Mouse (Mus musculus) midbrain, embryonic 13.5 days (tissue): ENCODE results near the gene Ube4b. TPM values are rescaled to one million over a fixed set of nuclear protein-coding genes. Genes with fewer than 3 reads are reported as not detected.
A peak's percentile ranks its signal among the peaks of the same experiment; 100 is the strongest.
"Not testable (repeated sequence)": the region's sequence is repeated elsewhere in the genome, so short reads cannot be mapped to it uniquely, and the experiment has no call there.

Experiments used
- ATAC-seq: fragments of 200-750 bp; cut with Nextera tagmentation; 2 replicates; pipeline ENCODE4 v1.8.0; 2017; ENCODE audit warnings: mild to moderate bottlenecking, moderate TSS enrichment, moderate library complexity
- H3K27ac ChIP-seq: fragments of 300-500 bp; sonication (generic); 2 replicates; pipeline ENCODE4 v1.5.1; 2015; ENCODE audit warnings: inconsistent platforms, mild to moderate bottlenecking, moderate library complexity
- H3K27me3 ChIP-seq: fragments of 300-500 bp; sonication (generic); 2 replicates; pipeline ENCODE4 v1.6.1; 2015; ENCODE audit warnings: mild to moderate bottlenecking, inconsistent platforms
- H3K36me3 ChIP-seq: fragments of 300-500 bp; sonication (generic); 2 replicates; pipeline ENCODE4 v1.6.1; 2015; ENCODE audit warnings: mild to moderate bottlenecking, inconsistent platforms
- H3K4me1 ChIP-seq: fragments of 300-500 bp; sonication (generic); replicated peaks from 2 replicates; pipeline ENCODE4 v1.6.1; 2015; ENCODE audit warnings: inconsistent platforms
- H3K4me2 ChIP-seq: fragments of 300-500 bp; sonication (generic); replicated peaks from 2 replicates; pipeline ENCODE4 v1.6.1; 2015; ENCODE audit warnings: moderate library complexity, mild to moderate bottlenecking, inconsistent platforms
- H3K4me3 ChIP-seq: fragments of 300-500 bp; sonication (generic); replicated peaks from 2 replicates; pipeline ENCODE4 v1.5.1; 2015; ENCODE audit warnings: mild to moderate bottlenecking, inconsistent platforms
- H3K9ac ChIP-seq: fragments of 300-500 bp; sonication (generic); replicated peaks from 2 replicates; pipeline ENCODE4 v1.6.1; 2015; ENCODE audit warnings: mild to moderate bottlenecking, inconsistent platforms
- H3K9me3 ChIP-seq: fragments of 300-500 bp; sonication (generic); 2 replicates; pipeline ENCODE4 v1.6.1; 2016; ENCODE audit warnings: mild to moderate bottlenecking, inconsistent platforms
- WGBS: fragments of 180-500 bp; shearing (Covaris S2); methylation state at CpG from one replicate; pipeline ENCODE4 v1.1.7; 2015; 5-methylcytosine and 5-hydroxymethylcytosine counted together
- polyA plus RNA-seq: library from polyadenylated mRNA; unstranded; fragments of >200 nt; fragmentation: Nextera tagmentation; extraction: Ambion mirVana; gene quantifications from 2 replicates; pipeline ENCODE4 v1.2.1, GENCODE M21; 2015

Gene Ube4b
- polyA plus RNA-seq, result 56.5 and 65.4 TPM in 2 replicates

DNA sequence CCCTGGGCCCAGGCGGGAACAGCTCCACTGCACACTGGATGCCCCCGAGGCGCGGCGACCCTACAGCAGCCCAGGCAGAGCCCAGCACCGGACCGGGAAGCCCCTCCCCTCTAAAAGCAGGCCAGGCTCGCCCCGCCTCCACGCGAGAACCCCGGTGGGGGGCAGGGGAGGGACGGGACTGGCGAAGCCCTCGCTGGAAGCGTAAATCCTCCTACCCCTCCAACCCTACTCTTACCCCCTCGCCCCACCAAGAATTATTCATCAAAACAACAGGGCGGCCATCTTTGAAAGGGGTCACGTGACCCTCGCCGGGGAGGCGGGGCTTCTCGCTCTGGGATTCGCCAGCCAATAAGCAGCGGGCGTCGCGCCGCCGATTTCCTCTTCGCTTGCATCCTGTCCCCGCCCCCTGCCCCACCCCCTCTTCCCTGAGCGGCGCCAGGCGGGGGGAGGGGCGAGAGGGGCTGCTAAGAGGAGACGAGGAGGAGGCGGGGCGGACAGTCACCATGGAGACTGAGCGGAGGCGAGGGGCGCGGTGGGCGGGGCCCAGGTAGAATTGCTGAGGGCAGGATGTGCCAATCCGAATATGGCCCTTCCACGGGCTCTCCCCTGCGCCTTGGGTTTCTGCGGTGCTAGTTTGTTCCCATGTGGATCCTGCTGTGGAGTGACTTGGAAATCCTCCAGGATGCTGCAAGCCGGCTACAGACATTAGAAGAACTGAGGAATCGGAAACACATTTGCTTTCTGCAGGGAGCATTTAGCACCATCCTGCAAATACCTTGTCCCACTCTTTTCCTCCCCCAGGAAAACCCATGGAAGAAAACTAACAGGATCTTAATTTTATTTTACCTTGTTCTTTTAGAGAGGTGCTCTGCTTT is at the start of gene Ube4b:
TSS of gene Ube4b (minus strand) at position 425 of the 875 bp plus-strand sequence.
- WGBS, result 0% methylated on average over 49 of the region's 50 CpGs
- Histone ChIP-seq H3K4me2 (peak within 1 kb of the TSS; percentile 94), H3K4me3 (peak within 1 kb of the TSS; percentile 86), H3K4me1 (peaks cover 31% of the 10 kb centered on the region), H3K27ac (peak within 1 kb of the TSS; percentile 99), H3K36me3 (no peaks in the 10 kb centered on the region), H3K9me3 (no peaks in the 10 kb centered on the region), H3K27me3 (no peaks in the 10 kb centered on the region), H3K9ac (peak within 1 kb of the TSS; percentile 95)
- ATAC-seq, result peak; percentile 97

DNA sequence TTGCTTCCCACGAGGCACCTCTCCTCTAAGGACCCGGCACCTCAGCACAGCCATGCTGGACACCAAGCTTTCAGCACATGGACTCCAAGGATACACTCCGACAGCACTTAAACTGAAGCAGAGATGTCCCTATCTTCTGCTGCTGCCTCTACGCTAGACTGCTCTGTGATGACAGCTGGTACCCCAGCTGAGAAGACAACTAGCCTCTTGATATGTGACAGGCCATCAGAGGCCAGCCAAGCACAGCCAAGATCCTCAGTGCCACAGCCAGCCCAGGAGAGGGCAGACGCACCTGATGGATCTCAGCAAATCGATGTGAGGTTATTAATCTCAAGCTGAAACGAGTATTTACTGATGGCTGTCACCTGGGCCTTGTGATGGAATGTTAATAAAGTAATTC is 48.5 kb upstream of the Ube4b start:
- Histone ChIP-seq H3K27me3 (no peaks in the 10 kb centered on the region), H3K9ac (no peak overlapping the region), H3K27ac (no peak overlapping the region), H3K4me1 (no peaks in the 10 kb centered on the region), H3K4me2 (no peak overlapping the region), H3K36me3 (peaks cover 25% of the 10 kb centered on the region), H3K4me3 (no peak overlapping the region), H3K9me3 (no peaks in the 10 kb centered on the region)
- 85% methylated on average over 7 of the region's 7 CpGs for WGBS
- no peak for ATAC-seq

DNA sequence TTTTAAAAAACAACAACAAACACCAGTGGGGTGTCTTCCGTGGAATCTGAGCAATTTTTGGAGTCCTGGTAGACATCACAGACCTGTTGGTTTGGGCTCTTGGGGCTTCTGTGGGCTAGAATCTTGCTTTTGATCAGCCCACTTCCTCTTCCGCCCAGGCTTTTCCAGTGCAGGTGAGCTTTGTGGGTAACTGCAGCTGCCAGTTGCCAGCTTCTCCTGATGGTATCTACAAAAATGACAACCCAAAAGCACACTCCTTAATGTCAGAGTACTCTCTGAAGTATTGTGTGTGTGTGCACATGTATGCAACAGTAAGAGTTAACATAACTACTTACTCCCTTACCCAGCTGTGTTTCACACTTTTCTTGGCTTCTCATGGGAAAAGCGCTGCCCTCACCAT is 43.0 kb upstream of the Ube4b start:
- Histone ChIP-seq H3K27ac (no peak overlapping the region), H3K4me3 (no peak overlapping the region), H3K27me3 (no peaks in the 10 kb centered on the region), H3K36me3 (peaks cover 48% of the 10 kb centered on the region), H3K9ac (no peak overlapping the region), H3K4me1 (no peaks in the 10 kb centered on the region), H3K9me3 (no peaks in the 10 kb centered on the region), H3K4me2 (no peak overlapping the region)
- ATAC-seq, result no peak
- WGBS, result 95% methylated on average over 3 of the region's 3 CpGs

DNA sequence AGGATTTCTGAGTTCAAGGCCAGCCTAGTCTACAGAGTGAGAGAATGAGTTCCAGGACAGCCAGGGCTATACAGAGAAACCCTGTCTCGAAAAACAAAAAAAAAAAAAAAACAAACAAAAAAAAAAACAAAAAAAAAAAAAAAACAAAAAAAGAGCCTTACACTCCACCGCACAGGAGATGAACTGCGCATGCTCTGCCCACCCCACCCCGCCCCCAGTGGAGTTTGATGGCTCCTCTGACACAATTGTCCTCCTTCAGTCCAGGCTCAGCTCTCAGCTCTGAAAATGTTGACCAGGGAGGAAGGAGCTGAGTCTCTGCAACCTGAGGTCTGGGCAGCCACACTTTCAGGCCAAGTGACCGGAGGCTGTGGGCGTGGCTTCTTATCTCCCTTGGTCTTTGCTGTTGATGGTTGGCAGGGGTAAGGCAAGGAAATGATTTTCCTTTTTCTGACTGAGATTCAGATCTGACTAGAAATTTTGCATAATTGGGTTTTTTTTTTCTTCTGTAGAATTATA is 36.9 kb upstream of the Ube4b start:
- no peak overlapping the region for H3K4me3 ChIP-seq
- ATAC-seq, result no peak
- no peak overlapping the region for H3K27ac ChIP-seq
- H3K27me3 ChIP-seq, result no peaks in the 10 kb centered on the region
- no peak overlapping the region for H3K4me2 ChIP-seq
- H3K36me3 ChIP-seq, result peaks cover 7% of the 10 kb centered on the region
- H3K4me1 ChIP-seq, result peaks cover 5% of the 10 kb centered on the region; the same call in 1 of the 2 replicates
- WGBS, result 83% methylated on average over 6 of the region's 6 CpGs
- H3K9ac ChIP-seq, result no peak overlapping the region
- H3K9me3 ChIP-seq, result no peaks in the 10 kb centered on the region

DNA sequence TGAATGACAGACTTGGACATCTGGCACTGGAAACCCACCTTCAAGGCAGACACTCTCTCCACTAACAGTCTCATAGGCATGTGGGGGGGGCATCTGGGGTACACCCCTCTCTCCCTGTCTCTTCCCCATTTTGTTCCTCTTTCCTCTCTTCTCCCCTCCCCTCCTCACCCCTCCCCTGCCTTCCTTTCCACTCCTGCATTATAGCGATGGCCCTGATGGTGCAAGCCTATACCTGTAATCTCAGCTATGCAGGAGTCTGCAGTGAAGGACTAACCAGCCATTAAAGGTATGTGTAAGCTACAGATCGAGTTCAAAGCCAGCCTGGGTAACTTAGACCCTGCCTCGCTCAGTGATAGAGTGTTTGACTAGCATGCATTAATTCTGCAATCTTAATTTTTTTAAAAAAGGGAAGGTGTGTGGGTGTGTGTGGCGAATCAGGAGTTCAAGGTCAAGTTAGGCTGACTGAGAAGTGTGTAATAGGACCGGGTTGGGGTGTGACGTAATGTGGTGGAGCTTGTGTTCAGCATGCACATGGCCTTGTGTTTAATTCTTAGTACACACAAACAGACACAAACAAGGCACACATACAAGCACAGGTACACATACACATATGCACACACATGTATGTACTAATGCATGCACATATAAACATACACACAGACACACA is 35.9 kb upstream of the Ube4b start:
- no peak for ATAC-seq
- Histone ChIP-seq H3K36me3 (no peaks in the 10 kb centered on the region; the same call in 1 of the 2 replicates), H3K27ac (no peak overlapping the region), H3K4me2 (no peak overlapping the region), H3K27me3 (no peaks in the 10 kb centered on the region), H3K4me1 (peaks cover 5% of the 10 kb centered on the region; the same call in 1 of the 2 replicates), H3K9me3 (no peaks in the 10 kb centered on the region), H3K4me3 (no peak overlapping the region), H3K9ac (no peak overlapping the region)
- 84% methylated on average over 6 of the region's 6 CpGs for WGBS

DNA sequence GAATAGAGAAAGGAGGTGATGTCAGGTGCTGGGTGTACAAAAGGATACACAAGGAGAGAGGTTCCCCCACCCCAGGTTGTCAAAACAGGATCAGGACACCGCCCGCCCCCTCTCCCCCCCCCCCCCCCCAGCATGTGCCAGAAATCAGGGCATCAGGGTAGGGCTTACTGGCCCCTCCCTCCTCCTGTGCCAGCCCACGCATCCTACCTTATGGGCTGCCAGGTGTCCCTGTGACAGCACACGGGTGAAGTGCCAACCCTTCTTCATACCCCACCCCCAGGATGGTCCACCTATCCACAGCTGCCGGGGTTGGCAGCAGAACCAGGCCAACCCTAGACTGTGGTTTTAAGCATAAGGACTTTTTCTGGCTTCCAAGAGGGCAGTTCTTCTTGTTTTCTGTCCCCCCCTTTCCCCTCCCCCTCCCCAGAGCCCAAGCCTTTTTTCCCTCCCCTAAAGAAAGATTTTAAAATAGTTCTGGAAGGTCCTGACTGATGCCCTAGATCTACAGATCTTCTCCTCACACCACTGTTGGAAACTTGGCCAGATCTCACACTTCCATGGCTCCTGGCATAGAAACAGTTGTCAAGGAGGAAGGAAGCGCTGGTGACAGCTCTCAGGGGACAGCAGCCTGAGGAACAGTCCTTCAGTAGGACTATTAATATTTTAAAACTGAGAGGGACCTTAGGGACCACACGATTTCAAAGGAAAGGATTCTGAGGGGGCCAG is 35.2 kb upstream of the Ube4b start:
- peaks cover 5% of the 10 kb centered on the region; the same call in 1 of the 2 replicates for H3K4me1 ChIP-seq
- H3K36me3 ChIP-seq, result no peaks in the 10 kb centered on the region
- no peak overlapping the region for H3K9ac ChIP-seq
- ATAC-seq, result no peak
- no peak overlapping the region for H3K4me3 ChIP-seq
- no peaks in the 10 kb centered on the region for H3K9me3 ChIP-seq
- WGBS, result 67% methylated on average over 5 of the region's 7 CpGs
- H3K27ac ChIP-seq, result no peak overlapping the region
- no peaks in the 10 kb centered on the region for H3K27me3 ChIP-seq
- H3K4me2 ChIP-seq, result no peak overlapping the region

DNA sequence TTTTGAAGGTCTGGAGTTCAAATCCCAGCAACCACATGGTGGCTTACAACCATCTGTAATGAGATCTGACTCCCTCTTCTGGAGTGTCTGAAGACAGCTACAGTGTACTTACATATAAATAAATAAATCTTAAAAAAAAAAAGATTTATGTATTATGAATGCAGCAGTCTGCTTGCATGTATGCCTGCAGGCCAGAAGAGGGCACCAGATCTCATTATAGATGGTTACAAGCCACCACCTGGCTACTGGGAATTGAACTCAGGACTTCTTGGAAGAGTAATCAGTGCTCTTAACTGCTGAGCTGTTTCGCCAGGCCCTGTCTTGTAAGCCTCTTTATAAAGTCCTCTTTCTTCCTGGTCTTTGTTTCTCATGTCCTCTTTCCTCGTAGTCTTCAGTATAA is 33.9 kb upstream of the Ube4b start:
- H3K9me3 ChIP-seq, H3K9ac ChIP-seq, H3K27me3 ChIP-seq, H3K36me3 ChIP-seq, H3K4me1 ChIP-seq, ATAC-seq, H3K27ac ChIP-seq, H3K4me2 ChIP-seq, H3K4me3 ChIP-seq: not testable (repeated sequence)
- WGBS, result 91% methylated on average over 2 of the region's 2 CpGs

DNA sequence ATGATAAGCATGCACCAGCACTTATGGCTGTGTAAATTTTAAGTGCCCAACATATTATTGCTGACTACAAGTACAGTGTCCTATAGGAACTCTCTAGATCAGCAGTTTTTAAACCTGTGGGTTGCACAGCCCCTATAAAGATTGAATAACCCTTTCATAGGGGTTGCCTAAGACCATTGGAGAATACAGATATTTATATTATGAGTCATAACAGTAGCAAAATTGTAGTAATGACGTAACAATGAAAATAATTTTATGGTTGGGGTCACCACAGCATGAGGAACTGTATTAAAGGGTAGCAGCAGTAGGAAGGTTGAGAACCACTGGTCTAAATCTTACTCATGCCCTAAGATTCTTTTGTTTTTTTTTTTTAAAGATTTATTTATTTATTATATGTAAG is 32.9 kb upstream of the Ube4b start:
- no peaks in the 10 kb centered on the region for H3K9me3 ChIP-seq
- H3K27me3 ChIP-seq, result no peaks in the 10 kb centered on the region
- H3K4me3 ChIP-seq, result no peak overlapping the region
- no peaks in the 10 kb centered on the region for H3K36me3 ChIP-seq
- no peak for ATAC-seq
- H3K27ac ChIP-seq, result no peak overlapping the region
- no peak overlapping the region for H3K9ac ChIP-seq
- 93% methylated on average over 1 of the region's 1 CpGs for WGBS
- H3K4me2 ChIP-seq, result no peak overlapping the region
- peaks cover 5% of the 10 kb centered on the region; the same call in 1 of the 2 replicates for H3K4me1 ChIP-seq

DNA sequence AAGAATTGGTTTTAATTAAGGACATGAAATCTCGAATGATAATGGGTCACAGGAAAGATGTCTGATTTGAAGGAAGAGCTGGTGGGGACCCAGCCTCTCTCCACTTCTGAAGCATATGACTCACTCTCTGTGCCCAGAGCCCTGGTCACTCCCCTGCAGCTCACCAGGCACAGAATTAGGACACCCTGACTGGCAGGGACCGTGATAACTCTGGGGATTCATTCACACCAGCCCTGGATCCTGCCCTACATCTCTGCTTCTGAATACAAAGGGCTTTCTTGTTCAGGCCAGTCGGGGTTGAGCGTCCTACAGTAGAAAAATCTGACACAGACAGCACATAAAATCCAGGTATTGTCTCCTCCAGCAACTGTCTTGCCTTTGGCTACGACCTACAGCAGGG is 32.0 kb upstream of the Ube4b start:
- Histone ChIP-seq H3K9me3 (no peaks in the 10 kb centered on the region), H3K9ac (no peak overlapping the region), H3K4me1 (peaks cover 5% of the 10 kb centered on the region; the same call in 1 of the 2 replicates), H3K27ac (no peak overlapping the region), H3K27me3 (no peaks in the 10 kb centered on the region), H3K36me3 (no peaks in the 10 kb centered on the region), H3K4me3 (no peak overlapping the region), H3K4me2 (no peak overlapping the region)
- WGBS, result 72% methylated on average over 5 of the region's 5 CpGs
- no peak for ATAC-seq

DNA sequence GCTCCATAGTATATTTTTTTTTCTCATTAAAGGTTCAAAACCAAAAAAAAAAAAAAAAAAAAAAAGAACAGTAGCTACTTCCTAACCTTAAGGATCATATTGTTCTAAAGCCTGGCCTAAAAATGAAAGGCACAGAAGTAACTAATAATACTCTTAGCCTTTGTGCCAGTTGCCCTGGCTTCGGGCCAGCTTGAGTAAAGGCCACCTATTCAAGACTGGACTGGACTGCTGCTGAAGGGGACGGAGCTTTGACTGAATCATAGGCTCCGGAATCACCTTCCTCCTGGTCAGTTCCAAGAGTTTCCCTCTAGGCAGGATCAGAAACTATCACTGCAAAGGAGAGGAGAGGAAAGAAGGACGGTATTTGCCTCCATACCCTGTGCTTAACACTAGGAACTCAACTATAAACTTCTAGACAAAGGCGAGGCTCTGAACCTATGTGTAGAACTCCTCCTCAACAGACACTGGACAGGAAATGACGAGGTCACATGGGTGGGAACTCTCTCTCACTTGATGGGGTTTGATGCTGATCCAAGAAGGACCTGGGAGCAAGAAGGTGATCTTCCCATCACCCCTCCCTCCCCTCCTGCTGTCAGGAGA is 31.4 kb upstream of the Ube4b start:
- no peaks in the 10 kb centered on the region for H3K9me3 ChIP-seq
- H3K9ac ChIP-seq, result no peak overlapping the region
- H3K4me3 ChIP-seq, result no peak overlapping the region
- H3K36me3 ChIP-seq, result no peaks in the 10 kb centered on the region
- peaks cover 5% of the 10 kb centered on the region; the same call in 1 of the 2 replicates for H3K4me1 ChIP-seq
- ATAC-seq, result no peak
- H3K27me3 ChIP-seq, result no peaks in the 10 kb centered on the region
- H3K27ac ChIP-seq, result no peak overlapping the region
- no peak overlapping the region for H3K4me2 ChIP-seq
- 82% methylated on average over 6 of the region's 6 CpGs for WGBS

DNA sequence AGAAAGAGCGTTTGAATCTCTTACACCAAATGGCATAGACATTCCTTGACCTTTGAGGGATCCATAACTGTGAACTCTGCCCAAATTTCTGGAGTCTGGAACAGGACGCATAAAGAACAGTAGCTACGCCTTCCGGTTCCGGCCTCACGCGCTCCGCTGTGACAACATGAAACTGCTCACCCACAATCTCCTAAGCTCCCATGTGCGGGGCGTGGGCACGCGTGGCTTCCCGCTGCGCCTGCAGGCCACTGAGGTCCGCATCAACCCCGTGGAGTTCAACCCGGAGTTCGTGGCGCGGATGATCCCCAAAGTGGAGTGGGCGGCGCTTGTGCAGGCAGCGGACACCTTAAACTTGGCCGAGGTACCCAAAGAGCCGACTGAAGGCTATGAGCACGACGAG is 30.6 kb upstream of the Ube4b start:
- H3K27me3 ChIP-seq, H3K4me1 ChIP-seq, H3K4me3 ChIP-seq, H3K4me2 ChIP-seq, H3K27ac ChIP-seq, H3K9me3 ChIP-seq, H3K9ac ChIP-seq, H3K36me3 ChIP-seq, ATAC-seq: not testable (repeated sequence)
- 87% methylated on average over 27 of the region's 27 CpGs for WGBS
